Mouse (Mus musculus) cerebellum, adult (tissue): Measurements from ENCODE around the gene Psmd9.
"Not testable (repeated sequence)": the region's sequence is repeated elsewhere in the genome, so short reads cannot be mapped to it uniquely, and the experiment has no call there.

ENCODE experiments used
- ATAC-seq: cut with Nextera tagmentation; 2 replicates; pipeline ENCODE4 v1.9.2; 2017; ENCODE audit warnings: mild to moderate bottlenecking, moderate library complexity, mixed read lengths; ENCODE audit not compliant: insufficient number of reproducible peaks, low FRiP score, low TSS enrichment

Psmd9 gene

DNA sequence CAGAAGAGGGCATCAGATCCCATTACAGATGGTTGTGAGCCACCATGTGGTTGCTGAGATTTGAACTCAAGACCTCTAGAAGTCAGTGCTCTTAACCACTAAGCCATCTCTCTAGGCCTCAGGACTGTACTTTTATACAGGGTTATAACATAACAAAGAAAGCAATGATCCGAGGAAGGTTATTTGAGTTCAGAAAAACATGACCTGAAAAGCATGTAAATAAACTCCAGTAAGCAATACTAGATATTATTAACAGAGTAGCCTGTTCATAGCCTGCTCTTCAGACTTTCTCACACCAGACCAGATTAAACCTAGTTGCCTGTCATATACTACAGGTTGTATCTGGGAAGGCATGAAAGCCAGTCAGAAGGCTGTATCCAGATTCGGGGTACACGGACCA lies 18.1 kb downstream of the Psmd9 start:
- ATAC-seq, result no peak

DNA sequence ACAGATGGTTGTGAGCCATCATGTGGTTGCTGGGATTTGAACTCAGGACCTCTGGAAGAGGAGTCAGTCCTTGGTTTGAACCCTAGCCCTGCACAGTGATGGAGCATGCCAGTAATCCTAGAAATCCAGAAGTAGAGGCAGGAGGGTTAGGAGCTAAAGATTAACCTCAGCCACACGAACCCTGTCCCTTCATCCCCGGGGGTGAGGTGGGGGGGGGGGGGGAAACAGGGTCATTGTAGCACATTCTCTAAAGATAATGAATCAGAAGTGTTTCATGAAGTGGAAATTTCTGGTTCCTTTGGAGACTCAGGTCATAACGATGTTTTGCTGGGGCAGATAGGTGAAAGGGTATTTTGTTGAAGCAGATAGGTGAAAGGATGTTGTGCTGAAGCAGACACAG lies 21.7 kb downstream of the Psmd9 start:
- no peak for ATAC-seq

DNA sequence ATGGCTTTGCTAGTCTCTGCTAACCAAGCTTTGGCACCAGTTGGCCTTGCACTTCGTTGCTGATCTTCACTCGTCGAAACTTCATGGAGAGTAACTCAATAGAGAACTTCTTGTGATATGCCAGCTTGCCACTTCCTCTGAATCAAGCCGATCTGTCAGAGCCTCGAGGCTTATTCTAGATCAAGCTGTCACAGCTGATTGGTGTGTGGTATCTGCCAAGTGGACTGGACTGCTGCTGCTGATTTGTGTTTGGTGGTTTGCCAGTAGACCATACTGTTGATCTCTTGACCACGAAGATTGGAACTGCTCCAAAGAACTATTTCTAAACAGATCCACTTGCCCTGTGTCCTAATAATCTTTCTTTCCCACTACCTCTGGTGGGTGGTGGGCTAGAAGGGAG lies 22.2 kb downstream of the Psmd9 start:
- ATAC-seq, result no peak

DNA sequence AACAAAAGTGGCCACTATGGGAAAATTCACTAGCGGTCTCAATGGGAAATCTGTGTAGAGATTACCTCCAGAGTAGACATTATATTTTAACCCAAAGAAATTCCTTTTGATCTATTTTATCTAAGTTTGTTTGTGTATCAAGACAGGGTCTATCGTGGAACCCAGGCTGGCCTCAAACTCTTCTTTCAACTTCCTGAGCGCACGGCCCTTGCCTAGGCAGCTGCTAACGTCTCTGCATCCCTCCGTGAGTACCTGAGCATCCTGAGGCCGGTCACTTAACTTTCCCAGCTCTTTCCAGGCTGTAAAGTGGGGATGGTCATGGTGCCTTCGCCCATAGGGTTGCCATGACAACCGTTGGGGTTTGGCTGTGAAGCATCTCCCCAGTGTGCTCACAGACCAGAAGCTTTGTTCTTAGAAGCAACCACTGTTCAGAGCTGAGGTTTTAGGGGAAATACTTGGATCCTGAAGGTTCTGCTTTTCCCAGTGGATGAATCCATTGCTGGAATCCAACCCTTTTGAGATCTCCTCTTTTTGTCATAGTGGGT lies 23.5 kb downstream of the Psmd9 start:
- ATAC-seq, result no peak

DNA sequence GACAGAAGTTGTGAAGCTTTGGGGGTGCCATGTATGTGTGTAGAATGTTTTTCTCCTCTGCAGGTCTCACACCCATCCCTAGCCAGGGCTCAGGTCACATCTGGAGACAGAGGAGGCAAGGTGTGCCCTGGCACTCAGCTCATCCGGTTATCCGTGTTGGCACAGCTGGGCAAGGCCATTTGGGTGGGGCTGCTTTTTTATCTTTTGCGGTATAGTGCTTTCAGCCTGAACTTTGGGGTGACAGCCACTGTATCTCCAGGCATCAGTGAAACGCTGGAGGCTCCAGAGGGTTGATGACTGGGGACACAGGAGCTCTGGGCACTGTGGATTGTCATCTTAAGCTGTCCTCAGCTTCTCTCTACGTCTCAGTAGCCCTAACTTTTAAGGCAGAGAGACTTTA lies 24.2 kb downstream of the Psmd9 start:
- no peak for ATAC-seq

DNA sequence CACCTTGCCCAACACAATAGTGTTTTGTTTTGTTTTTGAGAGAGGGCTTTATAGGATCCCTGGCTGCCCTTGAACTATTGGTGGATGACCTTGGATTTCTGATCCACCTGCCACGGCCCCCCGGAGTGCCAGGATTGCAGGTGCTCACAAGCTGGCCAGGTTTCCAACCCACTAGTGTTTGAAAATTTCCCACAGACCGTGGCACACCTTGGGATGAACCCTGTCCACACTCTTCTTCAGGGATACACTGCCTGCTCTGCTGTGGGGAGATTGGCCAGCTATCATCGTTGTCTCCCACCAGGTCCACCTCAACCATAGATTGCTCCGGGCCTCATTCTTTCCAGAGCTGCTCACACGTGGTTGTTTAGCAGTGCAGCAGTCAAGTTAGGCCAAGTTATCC lies 25.6 kb downstream of the Psmd9 start:
- no peak for ATAC-seq

DNA sequence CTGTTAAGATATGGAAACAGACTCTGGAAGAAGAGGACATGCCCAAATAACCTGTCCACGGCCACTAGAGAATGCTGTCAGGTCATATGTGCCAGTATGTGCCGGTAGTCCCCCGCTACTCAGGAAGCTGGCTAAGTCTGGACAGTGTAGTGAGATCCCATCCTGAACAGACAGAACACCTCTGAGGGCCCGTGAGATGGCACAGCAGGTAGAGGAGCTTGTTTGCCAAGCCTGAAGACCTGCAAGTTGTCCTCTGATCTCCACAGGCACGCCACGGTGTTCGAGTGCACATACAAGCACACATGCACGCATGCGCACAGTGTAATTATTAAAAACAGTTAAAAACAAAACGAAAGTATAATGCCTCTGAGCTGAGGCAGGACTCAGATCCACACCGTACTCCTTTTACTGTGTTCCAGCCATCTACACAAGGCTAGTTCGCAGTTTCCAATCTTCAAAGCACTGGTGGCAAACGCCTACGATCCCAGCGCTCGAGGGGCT lies 26.3 kb downstream of the Psmd9 start:
- ATAC-seq, result no peak

DNA sequence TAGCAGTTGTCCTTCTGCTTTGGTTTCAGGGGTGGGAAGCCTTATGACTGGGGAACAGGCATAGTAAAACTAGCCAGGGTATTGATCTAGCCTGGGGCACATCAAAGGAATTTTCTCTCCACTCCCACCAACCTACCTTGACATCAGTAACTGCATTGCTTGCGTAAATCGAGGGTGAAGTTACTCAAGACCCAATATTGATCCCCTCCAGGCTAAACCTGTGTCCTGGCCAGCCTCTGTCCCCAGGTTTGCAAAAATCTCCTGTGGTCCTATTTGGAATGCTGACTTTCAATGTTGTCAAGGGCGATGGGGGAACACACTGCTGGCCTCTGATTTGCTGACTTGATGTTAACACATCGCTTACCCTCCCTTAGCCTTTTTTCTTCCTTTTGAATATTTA lies 27.5 kb downstream of the Psmd9 start:
- no peak for ATAC-seq

DNA sequence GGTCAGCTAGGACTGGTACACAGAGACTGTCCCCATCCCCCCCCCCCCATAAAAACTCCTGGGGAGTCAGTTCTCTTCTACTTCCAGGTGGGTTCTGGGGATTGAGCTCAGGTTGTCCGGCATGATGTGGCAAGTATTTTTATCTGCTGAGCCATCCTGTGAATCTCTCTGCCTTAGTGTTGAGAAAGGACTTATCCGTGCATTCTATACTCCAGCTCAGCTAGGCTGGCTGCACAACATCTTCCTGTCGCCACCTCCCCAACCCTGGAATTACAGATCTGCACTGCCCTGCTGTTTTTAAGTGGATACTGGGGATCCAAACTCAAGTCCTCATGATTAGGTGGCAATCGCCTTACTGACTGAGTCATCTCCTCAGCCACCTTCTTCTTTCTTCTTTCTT lies 29.3 kb downstream of the Psmd9 start:
- no peak for ATAC-seq

DNA sequence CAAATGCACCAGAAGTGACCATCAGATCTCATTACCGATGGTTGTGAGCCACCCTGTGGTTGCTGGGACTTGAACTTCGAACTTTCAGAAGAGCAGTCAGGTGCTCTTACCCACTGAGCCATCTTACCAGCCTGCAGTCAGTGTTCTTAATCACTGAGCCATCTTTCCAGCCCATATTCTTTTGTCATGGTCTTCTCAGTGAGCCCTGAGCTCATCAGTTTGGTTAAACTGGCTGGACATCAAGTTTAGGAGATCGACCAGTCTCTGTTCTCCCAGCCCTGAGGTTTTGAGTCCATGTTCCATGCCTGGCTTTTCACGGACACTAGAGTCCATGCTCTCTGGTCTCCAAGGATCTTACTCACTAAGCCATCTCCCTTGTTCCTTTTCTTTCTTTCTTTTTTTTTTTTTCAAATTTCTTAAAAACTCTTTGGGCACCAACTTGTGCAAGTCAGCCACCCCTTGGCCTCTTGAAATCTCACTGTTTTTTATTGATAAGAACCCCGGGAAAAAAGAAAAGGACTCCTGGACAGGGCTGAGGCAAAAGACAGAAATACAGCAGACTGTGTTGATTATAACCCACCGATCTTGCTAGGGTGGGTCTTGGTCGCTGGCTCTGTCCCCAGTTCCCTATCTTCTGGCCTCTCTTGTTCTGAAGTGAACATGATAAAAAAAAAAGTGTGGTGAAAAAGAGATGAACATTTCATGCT lies 31.8 kb downstream of the Psmd9 start:
- ATAC-seq, result not testable (repeated sequence)

DNA sequence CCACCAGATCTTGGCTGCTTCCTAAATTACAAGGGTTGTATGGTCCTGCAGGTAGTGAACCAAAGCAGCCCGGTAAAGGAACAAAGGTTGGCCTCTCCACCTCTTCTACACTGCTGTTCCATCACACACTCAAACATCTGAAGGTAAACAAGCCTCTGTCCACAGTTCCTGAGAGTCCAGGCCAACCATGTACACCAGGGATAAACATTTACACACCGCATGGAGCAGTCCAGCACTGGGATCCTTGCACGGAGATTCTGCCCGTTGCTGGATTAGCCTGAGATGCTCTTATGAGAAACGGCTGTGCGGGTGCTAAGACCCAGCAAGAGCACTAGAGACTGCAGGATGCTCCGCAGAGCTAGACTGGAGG lies 32.3 kb downstream of the Psmd9 start:
- ATAC-seq, result no peak

DNA sequence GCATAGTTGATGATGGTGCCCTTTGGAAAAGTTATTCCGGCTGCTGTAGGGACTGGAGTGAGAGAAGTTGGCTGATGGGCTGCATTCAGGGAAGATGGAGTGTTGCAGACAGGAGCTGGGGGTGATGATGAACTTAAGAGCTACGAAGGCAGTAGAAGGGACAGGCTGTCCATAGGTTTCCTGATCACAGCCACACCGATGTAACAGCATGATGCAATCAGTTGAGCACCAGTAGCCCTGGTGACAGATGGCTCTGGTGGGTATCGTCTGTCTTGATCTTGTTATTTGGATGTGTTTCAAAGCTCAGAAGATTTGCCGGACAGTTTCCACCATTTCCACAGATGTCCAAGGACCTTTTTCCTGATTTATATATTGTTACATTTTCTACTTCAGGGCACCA lies 32.8 kb downstream of the Psmd9 start:
- ATAC-seq, result no peak

DNA sequence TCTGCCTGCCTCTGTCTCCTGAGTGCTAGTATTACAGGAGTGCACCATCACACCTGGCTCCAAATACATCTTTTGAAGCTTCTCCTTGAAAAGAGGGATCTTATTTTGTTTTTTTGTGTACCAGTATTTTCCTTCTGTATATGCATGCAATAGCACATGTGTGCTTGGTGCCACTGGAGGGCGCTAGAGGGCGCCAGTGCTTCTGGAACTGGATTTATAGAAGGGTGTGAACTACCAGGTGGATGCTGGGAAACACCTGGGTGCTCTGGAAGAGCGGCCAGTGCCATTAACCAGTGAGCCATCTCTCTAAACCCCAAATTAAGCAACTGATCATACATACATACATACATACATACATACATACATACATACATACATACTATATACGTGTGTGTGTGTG lies 33.6 kb downstream of the Psmd9 start:
- not testable (repeated sequence) for ATAC-seq

DNA sequence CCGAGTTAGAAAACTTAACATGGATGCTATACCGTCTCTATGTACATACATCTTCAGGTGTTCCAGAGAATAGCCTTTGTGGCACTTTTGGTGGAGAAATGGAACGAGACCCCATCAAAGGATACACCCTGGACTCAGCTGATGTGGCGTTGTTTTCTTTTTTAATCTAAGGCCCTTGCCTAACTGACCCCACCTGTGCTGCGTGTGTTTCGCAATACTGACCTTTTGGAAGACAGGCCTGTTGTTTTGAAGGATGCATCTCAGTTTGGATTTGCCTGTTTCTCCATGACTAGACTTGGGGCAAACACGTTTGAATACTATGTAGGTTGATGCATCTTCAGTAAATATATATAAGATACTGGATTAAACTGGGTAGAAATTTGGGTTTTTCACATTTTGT lies 34.4 kb downstream of the Psmd9 start:
- not testable (repeated sequence) for ATAC-seq

DNA sequence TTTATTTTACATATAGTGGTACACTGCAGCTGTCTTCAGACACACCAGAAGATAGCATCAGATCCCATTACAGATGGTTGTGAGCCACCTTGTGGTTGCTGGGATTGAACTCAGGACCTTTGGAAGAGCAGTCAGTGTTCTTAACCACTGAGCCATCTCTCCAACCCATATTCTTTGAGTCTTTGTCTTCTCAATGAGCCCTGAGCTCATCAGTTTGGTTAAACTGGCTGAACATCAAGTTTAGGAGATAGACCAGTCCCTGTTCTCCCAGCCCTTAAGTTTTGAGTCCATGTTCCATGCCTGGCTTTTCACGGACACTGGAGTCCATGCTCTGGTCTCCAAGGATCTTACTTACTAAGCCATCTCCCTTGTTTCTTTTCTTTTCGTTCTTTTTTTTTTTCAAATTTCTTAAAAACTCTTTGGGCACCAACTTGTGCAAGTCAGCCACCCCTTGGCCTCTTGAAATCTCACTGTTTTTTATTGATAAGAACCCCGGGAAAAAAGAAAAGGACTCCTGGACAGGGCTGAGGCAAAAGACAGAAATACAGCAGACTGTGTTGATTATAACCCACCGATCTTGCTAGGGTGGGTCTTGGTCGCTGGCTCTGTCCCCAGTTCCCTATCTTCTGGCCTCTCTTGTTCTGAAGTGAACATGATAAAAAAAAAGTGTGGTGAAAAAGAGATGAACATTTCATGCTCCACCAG lies 53.3 kb downstream of the Psmd9 start:
- ATAC-seq, result not testable (repeated sequence)

DNA sequence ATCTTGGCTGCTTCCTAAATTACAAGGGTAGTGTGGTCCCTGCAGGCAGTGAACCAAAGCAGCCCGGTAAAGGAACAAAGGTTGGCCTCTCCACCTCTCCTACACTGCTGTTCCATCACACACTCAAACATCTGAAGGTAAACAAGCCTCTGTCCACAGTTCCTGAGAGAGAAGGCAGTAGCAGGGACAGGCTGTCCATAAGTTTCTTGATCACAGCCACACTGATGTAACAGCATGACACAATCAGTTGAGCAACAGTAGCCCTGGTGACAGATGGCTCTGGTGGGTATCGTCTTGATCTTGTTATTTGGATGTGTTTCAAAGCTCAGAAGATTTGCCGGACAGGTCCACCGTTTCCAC lies 53.8 kb downstream of the Psmd9 start:
- ATAC-seq, result no peak

DNA sequence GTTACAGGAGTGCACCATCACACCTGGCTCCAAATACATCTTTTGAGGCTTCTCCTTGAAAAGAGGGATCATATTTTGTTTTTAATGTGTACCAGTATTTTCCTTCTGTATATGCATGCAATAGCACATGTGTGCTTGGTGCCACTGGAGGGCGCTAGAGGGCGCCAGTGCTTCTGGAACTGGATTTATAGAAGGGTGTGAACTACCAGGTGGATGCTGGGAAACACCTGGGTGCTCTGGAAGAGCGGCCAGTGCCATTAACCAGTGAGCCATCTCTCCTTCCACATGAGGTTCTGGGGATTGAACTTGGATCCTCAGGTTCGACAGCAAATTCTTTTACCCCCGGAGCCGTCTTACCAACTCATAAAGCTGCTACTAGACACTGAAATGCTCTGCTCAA lies 54.6 kb downstream of the Psmd9 start:
- ATAC-seq, result not testable (repeated sequence)

DNA sequence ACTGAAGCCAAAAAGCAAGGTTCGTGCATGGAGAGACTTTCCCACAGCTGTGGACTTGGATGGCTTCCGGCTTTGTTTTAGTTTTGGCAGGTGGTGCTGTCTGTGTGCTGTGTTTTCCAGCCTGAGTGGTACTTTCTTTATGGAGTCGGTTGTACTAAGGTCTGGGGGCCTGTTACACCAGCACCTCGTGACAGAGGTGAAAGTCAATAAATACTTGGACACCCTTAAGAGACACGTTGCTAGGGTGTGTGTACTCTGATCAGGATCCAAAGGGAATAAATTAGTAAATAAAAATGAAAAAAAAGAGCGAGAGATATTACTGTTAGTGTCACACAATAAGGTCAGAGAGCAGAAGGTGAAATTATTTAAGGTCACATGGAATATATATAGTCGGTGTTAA lies 57.6 kb downstream of the Psmd9 start:
- no peak for ATAC-seq

DNA sequence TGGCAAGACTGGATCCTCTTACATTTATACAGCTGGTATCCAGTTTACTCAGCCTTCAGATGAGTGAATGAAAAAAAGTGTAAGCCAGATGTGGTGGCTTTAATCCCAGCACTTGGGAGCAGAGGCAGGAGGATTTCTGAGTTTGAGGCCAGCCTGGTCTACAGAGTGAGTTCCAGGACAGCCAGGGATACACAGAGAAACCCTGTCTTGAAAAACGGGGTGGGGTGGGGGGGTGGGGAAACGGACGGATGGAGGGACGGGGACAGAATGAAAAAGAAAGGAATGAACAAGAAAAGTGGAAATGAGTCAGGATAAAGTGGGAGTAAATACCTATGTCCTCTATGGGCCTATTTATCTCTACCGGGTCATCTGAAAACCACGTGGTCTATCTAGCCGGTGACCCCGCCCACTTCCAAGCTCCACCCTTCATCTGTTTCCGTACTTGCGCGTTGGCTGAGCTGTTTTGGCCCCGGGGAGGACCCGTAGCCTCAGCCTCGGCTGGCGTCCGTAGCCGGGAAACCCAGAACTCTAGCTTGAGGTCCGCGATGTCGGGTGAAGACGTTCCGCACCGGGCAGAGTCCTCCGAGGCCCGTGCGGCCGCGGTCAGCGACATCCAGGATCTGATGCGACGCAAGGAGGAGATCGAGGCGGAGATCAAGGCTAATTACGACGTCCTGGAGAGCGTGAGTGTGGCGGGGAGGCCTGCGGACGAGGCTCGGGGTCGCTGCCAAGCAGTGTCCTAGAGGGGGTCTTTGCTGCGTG lies 58.7 kb downstream of the Psmd9 start:
- ATAC-seq, result peak; percentile 72; the same call in 1 of the 2 replicates

DNA sequence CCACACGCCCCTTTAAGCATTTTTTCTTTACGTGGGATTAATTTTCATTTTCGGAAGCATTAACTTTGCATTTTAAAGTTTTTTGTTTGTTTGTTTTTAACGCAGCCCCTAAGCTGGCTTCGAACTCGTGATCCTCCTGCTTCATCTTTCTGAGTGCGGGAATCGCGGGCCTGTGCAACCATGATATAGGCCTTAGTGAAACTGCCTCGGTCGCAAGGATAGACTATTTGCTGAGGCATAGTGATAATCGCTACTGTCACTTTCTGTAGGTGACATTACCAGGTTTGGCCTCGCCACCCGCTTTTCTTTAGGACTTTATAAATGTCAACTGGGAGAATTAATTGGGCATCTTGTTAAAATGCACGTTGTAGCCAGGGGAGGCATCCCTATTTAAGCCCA lies 59.3 kb downstream of the Psmd9 start:
- no peak for ATAC-seq

DNA sequence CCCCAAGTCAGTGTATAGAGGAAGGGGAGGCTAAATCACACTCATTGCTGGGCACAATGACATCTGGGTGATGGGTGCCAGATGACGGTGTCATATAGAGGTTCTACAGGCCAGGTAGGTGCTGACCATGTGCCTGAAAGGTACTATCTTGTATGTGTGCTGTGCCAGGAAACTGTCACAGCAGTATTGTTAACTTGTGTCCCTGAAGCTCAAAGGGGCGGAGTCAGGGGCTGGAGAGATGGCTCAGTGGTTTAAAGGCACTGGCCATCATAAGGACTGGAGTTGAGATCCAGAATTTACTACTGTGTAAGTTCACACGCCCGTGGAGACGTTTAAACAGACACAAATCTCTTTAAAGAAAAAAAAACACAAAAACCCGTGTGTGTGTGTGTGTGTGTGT lies 60.1 kb downstream of the Psmd9 start:
- no peak for ATAC-seq
